Mouse (Mus musculus) MEL (cell line): ENCODE results near the gene Prr15l. TPM values are rescaled to one million over a fixed set of nuclear protein-coding genes. Genes with fewer than 3 reads are reported as not detected.
A peak's percentile ranks its signal among the peaks of the same experiment; 100 is the strongest.

Experiments used
- DNase-seq: peaks from one replicate; pipeline ENCODE4 v3.0.0; 2011; ENCODE audit warnings: low read depth, low spot score
- H3K27ac ChIP-seq: 2 replicates; pipeline ENCODE4 v1.5.1; 2012; ENCODE audit warnings: low read depth, mild to moderate bottlenecking, control low read depth, low read length, moderate library complexity; ENCODE audit not compliant: control insufficient read depth
- H3K27me3 ChIP-seq, 2 experiments: fragments of 150-350 bp in 1 of 2; sonication (generic) in 1 of 2; 2 replicates each; pipeline ENCODE4 v1.6.1; 2012; ENCODE audit warnings: low read length in 2 of 2, mild to moderate bottlenecking in 2 of 2, improper control_type of control experiment in 1 of 2, moderate library complexity in 1 of 2; ENCODE audit not compliant: insufficient read depth in 2 of 2, control insufficient read depth in 1 of 2
- H3K36me3 ChIP-seq, 2 experiments: 2 replicates each; pipeline ENCODE4 v1.6.1; 2012 to 2014; ENCODE audit warnings: low read length in 2 of 2, improper control_type of control experiment in 1 of 2, inconsistent platforms in 1 of 2, mild to moderate bottlenecking in 1 of 2; ENCODE audit not compliant: insufficient read depth in 2 of 2, control insufficient read depth in 1 of 2
- H3K4me1 ChIP-seq, 2 experiments: fragments of 150-350 bp in 1 of 2; sonication (generic) in 1 of 2; 2 replicates each; pipeline ENCODE4 v1.6.1; 2012; ENCODE audit warnings: low read length in 2 of 2, improper control_type of control experiment in 1 of 2, mild to moderate bottlenecking in 1 of 2; ENCODE audit not compliant: insufficient read depth in 2 of 2, control insufficient read depth in 1 of 2
- H3K4me3 ChIP-seq, 2 experiments: fragments of 150-350 bp in 1 of 2; sonication (generic) in 1 of 2; 2 replicates each; pipeline ENCODE4 v1.5.1; 2012; ENCODE audit warnings: low read depth in 2 of 2, low read length in 2 of 2, mild to moderate bottlenecking in 2 of 2, moderate library complexity in 2 of 2, control low read depth in 1 of 2, improper control_type of control experiment in 1 of 2; ENCODE audit not compliant: control insufficient read depth in 1 of 2, insufficient read depth in 1 of 2
- H3K79me2 ChIP-seq: 2 replicates; pipeline ENCODE4 v1.6.1; 2012; ENCODE audit warnings: mild to moderate bottlenecking, low read length, moderate library complexity; ENCODE audit not compliant: control insufficient read depth, poor library complexity, insufficient read depth
- H3K9ac ChIP-seq: 2 replicates; pipeline ENCODE4 v1.6.1; 2012; ENCODE audit warnings: low read depth, mild to moderate bottlenecking, control low read depth, low read length, moderate library complexity; ENCODE audit not compliant: control insufficient read depth, poor library complexity, severe bottlenecking
- H3K9me3 ChIP-seq: fragments of 150-350 bp; sonication (generic); replicated peaks from 2 replicates; pipeline ENCODE4 v1.6.1; 2012; ENCODE audit warnings: mild to moderate bottlenecking, low read length, improper control_type of control experiment, moderate library complexity; ENCODE audit not compliant: insufficient read depth
- BHLHE40 ChIP-seq: IDR thresholded peaks from 2 replicates; pipeline ENCODE4 v1.6.1; 2012; ENCODE audit warnings: low read depth, mild to moderate bottlenecking, inconsistent platforms, low read length, improper control_type of control experiment, borderline replicate concordance
- CHD1 ChIP-seq: IDR thresholded peaks from 2 replicates; pipeline ENCODE4 v1.6.1; 2012; ENCODE audit warnings: low read depth, mild to moderate bottlenecking, inconsistent platforms, low read length, improper control_type of control experiment
- CHD2 ChIP-seq: IDR thresholded peaks from 2 replicates; pipeline ENCODE4 v1.6.1; 2011; ENCODE audit warnings: low read length, improper control_type of control experiment
- CTCF ChIP-seq, 3 experiments: IDR thresholded peaks in 2 of 3; conservative IDR thresholded peaks in 1 of 3; 2 replicates each; pipeline ENCODE4 v1.5.1; 2011 to 2012; ENCODE audit warnings: low read length in 3 of 3, low read depth in 2 of 3, mild to moderate bottlenecking in 2 of 3, improper control_type of control experiment in 1 of 3, inconsistent platforms in 1 of 3, mixed read lengths in 1 of 3, moderate library complexity in 1 of 3; ENCODE audit not compliant: control insufficient read depth in 1 of 3, insufficient read depth in 1 of 3, poor library complexity in 1 of 3, severe bottlenecking in 1 of 3
- E2F4 ChIP-seq: IDR thresholded peaks from 2 replicates; pipeline ENCODE4 v1.6.1; 2011; ENCODE audit warnings: low read depth, low read length, improper control_type of control experiment, borderline replicate concordance
- ELF1 ChIP-seq: IDR thresholded peaks from 2 replicates; pipeline ENCODE4 v1.6.1; 2014; ENCODE audit warnings: low read depth, mild to moderate bottlenecking, inconsistent platforms, low read length, improper control_type of control experiment, moderate library complexity
- EP300 ChIP-seq, 2 experiments: IDR thresholded peaks; 2 replicates each; pipeline ENCODE4 v1.6.1; 2011; ENCODE audit warnings: improper control_type of control experiment in 2 of 2, low read length in 2 of 2, low read depth in 1 of 2, mild to moderate bottlenecking in 1 of 2
- ETS1 ChIP-seq: IDR thresholded peaks from 2 replicates; pipeline ENCODE4 v1.6.1; 2012; ENCODE audit warnings: low read depth, mild to moderate bottlenecking, inconsistent platforms, low read length, improper control_type of control experiment, moderate library complexity
- GABPA ChIP-seq: IDR thresholded peaks from 2 replicates; pipeline ENCODE4 v1.6.1; 2012; ENCODE audit warnings: low read depth, mild to moderate bottlenecking, inconsistent platforms, low read length, improper control_type of control experiment, moderate library complexity
- GATA1 ChIP-seq: IDR thresholded peaks from 2 replicates; pipeline ENCODE4 v1.6.1; 2011; ENCODE audit warnings: low read depth, low read length, improper control_type of control experiment
- HCFC1 ChIP-seq: IDR thresholded peaks from 2 replicates; pipeline ENCODE4 v1.6.1; 2012; ENCODE audit warnings: low read depth, mild to moderate bottlenecking, inconsistent platforms, low read length, improper control_type of control experiment, moderate library complexity
- JUND ChIP-seq: IDR thresholded peaks from 2 replicates; pipeline ENCODE4 v1.6.1; 2011; ENCODE audit warnings: low read depth, mild to moderate bottlenecking, improper control_type of control experiment, low read length
- KAT2A ChIP-seq: conservative IDR thresholded peaks from 2 replicates; pipeline ENCODE4 v1.6.1; 2012; ENCODE audit warnings: low read depth, low read length, improper control_type of control experiment, inconsistent platforms
- MAX ChIP-seq: IDR thresholded peaks from 2 replicates; pipeline ENCODE4 v1.6.1; 2011; ENCODE audit warnings: low read length, improper control_type of control experiment
- MEF2A ChIP-seq: IDR thresholded peaks from 2 replicates; pipeline ENCODE4 v1.6.1; 2014; ENCODE audit warnings: low read depth, mild to moderate bottlenecking, inconsistent platforms, low read length, improper control_type of control experiment; ENCODE audit not compliant: poor library complexity, insufficient replicate concordance, severe bottlenecking; ENCODE audit errors: extremely low read depth
- MXI1 ChIP-seq: IDR thresholded peaks from 2 replicates; pipeline ENCODE4 v1.6.1; 2011; ENCODE audit warnings: mild to moderate bottlenecking, low read depth, low read length, improper control_type of control experiment
- MYB ChIP-seq: IDR thresholded peaks from 2 replicates; pipeline ENCODE4 v1.6.1; 2011; ENCODE audit warnings: mild to moderate bottlenecking, low read depth, low read length, improper control_type of control experiment
- MYC ChIP-seq: IDR thresholded peaks from 2 replicates; pipeline ENCODE4 v1.6.1; 2011; ENCODE audit warnings: low read depth, mild to moderate bottlenecking, low read length, improper control_type of control experiment, moderate library complexity
- NELFE ChIP-seq: IDR thresholded peaks from 2 replicates; pipeline ENCODE4 v1.6.1; 2011; ENCODE audit warnings: low read depth, low read length, improper control_type of control experiment
- NRF1 ChIP-seq: IDR thresholded peaks from 2 replicates; pipeline ENCODE4 v1.6.1; 2014; ENCODE audit warnings: low read depth, mild to moderate bottlenecking, inconsistent platforms, low read length, improper control_type of control experiment, moderate library complexity; ENCODE audit not compliant: poor library complexity, insufficient read depth, severe bottlenecking
- POLR2A ChIP-seq, 2 experiments: IDR thresholded peaks; 2 replicates each; pipeline ENCODE4 v1.6.1; 2011 to 2012; ENCODE audit warnings: low read length in 2 of 2, mild to moderate bottlenecking in 2 of 2, control low read depth in 1 of 2, improper control_type of control experiment in 1 of 2, low read depth in 1 of 2, moderate library complexity in 1 of 2; ENCODE audit not compliant: control insufficient read depth in 1 of 2, insufficient read depth in 1 of 2, poor library complexity in 1 of 2
- POLR2AphosphoS2 ChIP-seq: IDR thresholded peaks from 2 replicates; pipeline ENCODE4 v1.6.1; 2011; ENCODE audit warnings: low read length, improper control_type of control experiment
- POLR2AphosphoS5 ChIP-seq: IDR thresholded peaks from 2 replicates; pipeline ENCODE4 v1.6.1; 2012; ENCODE audit warnings: low read depth, borderline replicate concordance, mild to moderate bottlenecking, inconsistent platforms, low read length, moderate library complexity, mixed read lengths
- RAD21 ChIP-seq: IDR thresholded peaks from 2 replicates; pipeline ENCODE4 v1.6.1; 2011; ENCODE audit warnings: mild to moderate bottlenecking, low read depth, low read length, improper control_type of control experiment
- RCOR1 ChIP-seq: IDR thresholded peaks from 2 replicates; pipeline ENCODE4 v1.6.1; 2012; ENCODE audit warnings: low read depth, mild to moderate bottlenecking, inconsistent platforms, low read length, improper control_type of control experiment
- SIN3A ChIP-seq: IDR thresholded peaks from 2 replicates; pipeline ENCODE4 v1.6.1; 2012; ENCODE audit warnings: low read length, improper control_type of control experiment, inconsistent platforms
- SMC3 ChIP-seq: IDR thresholded peaks from 2 replicates; pipeline ENCODE4 v1.6.1; 2011; ENCODE audit warnings: low read depth, low read length, improper control_type of control experiment
- TAL1 ChIP-seq: IDR thresholded peaks from 2 replicates; pipeline ENCODE4 v1.6.1; 2012; ENCODE audit warnings: mild to moderate bottlenecking, inconsistent platforms, low read length, moderate library complexity, mixed read lengths
- TBP ChIP-seq: IDR thresholded peaks from 2 replicates; pipeline ENCODE4 v1.8.0; 2011; ENCODE audit warnings: low read depth, low read length, improper control_type of control experiment
- TCF12 ChIP-seq: IDR thresholded peaks from 2 replicates; pipeline ENCODE4 v1.6.1; 2014; ENCODE audit warnings: low read depth, mild to moderate bottlenecking, inconsistent platforms, low read length, improper control_type of control experiment, moderate library complexity
- UBTF ChIP-seq: IDR thresholded peaks from 2 replicates; pipeline ENCODE4 v1.6.1; 2012; ENCODE audit warnings: low read depth, mild to moderate bottlenecking, inconsistent platforms, low read length, improper control_type of control experiment, moderate library complexity, borderline replicate concordance; ENCODE audit not compliant: insufficient read depth
- USF1 ChIP-seq: IDR thresholded peaks from 2 replicates; pipeline ENCODE4 v1.6.1; 2014; ENCODE audit warnings: low read depth, mild to moderate bottlenecking, inconsistent platforms, low read length, improper control_type of control experiment, moderate library complexity
- USF2 ChIP-seq, 2 experiments: IDR thresholded peaks; 2 replicates each; pipeline ENCODE4 v1.6.1; 2011 to 2012; ENCODE audit warnings: improper control_type of control experiment in 2 of 2, low read length in 2 of 2, borderline replicate concordance in 1 of 2, inconsistent platforms in 1 of 2, low read depth in 1 of 2, mild to moderate bottlenecking in 1 of 2; ENCODE audit not compliant: insufficient read depth in 1 of 2
- ZC3H11A ChIP-seq: IDR thresholded peaks from 2 replicates; pipeline ENCODE4 v1.6.1; 2012; ENCODE audit warnings: low read depth, mild to moderate bottlenecking, inconsistent platforms, low read length, improper control_type of control experiment
- ZKSCAN1 ChIP-seq: IDR thresholded peaks from 2 replicates; pipeline ENCODE4 v1.6.1; 2012; ENCODE audit warnings: low read depth, mild to moderate bottlenecking, inconsistent platforms, low read length, improper control_type of control experiment, moderate library complexity
- ZMIZ1 ChIP-seq: IDR thresholded peaks from 2 replicates; pipeline ENCODE4 v1.6.1; 2012; ENCODE audit warnings: low read depth, mild to moderate bottlenecking, inconsistent platforms, low read length, improper control_type of control experiment, moderate library complexity
- ZNF384 ChIP-seq: IDR thresholded peaks from 2 replicates; pipeline ENCODE4 v1.6.1; 2012; ENCODE audit warnings: low read depth, mild to moderate bottlenecking, inconsistent platforms, low read length, improper control_type of control experiment
- polyA plus RNA-seq, 2 experiments: library from polyadenylated mRNA; stranded (reverse) in 1 of 2; unstranded in 1 of 2; fragments of >175 nt in 1 of 2; fragments of >200 nt in 1 of 2; gene quantifications; 2 replicates each; pipeline versions ENCODE4 v1.2.1 to v1.2.4; 2012; ENCODE audit warnings: low replicate concordance in 2 of 2, low read depth in 1 of 2; ENCODE audit not compliant: insufficient read length in 2 of 2, insufficient read depth in 1 of 2, missing spikeins in 1 of 2
- total RNA-seq: library from RNA; depleted of rRNA; stranded (reverse); fragments of 300-350 nt; gene quantifications from 2 replicates; pipeline ENCODE4 v1.2.3, GENCODE M21; 2012

Gene Prr15l
- total and polyA plus RNA-seq, 3 experiments = 0.08 to 0.19 TPM; not detected in 1

GRCm38 (mm10) chr11:96982355-96982754 lies 54.5 kb downstream of the Prr15l start:
- peak; percentile 92 for DNase-seq
- Histone ChIP-seq H3K79me2 (peaks cover 2% of the 10 kb centered on the region; the same call in 1 of the 2 replicates), H3K4me1 (peaks cover 5 to 14% of the 10 kb centered on the region in 2 experiments), H3K36me3 (peaks cover 0 to 5% of the 10 kb centered on the region in 2 experiments; a peak in 2 of 4 replicates), H3K4me3 (no peak overlapping the region), H3K9me3 (no peaks in the 10 kb centered on the region), H3K27me3 (peaks cover 0 to 4% of the 10 kb centered on the region in 2 experiments; a peak in 2 of 4 replicates), H3K9ac (no peak overlapping the region), H3K27ac (no peak overlapping the region)
- TF ChIP-seq SIN3A = peak; percentile 84
- no peak for TF ChIP-seq NELFE
- no peak for TF ChIP-seq USF2 (IDR thresholded peaks at IDR 0.05; ENCODE audit: borderline replicate concordance in 1 of 2, insufficient read depth in 1 of 2, low read depth in 1 of 2, low read length in 2 of 2)
- no peak for TF ChIP-seq TAL1
- peak; percentile 39; the same call in 1 of the 2 replicates for TF ChIP-seq BHLHE40
- TF ChIP-seq MEF2A = no peak
- 0 out of 2 replicates have a peak, but pooled peaks have one; percentile 22 for TF ChIP-seq TBP
- TF ChIP-seq EP300 (IDR thresholded peaks at IDR 0.05; ENCODE audit: low read depth in 1 of 2, low read length in 2 of 2) = no peak
- peak; percentile 100 for TF ChIP-seq SMC3
- 0 out of 2 replicates have a peak, but pooled peaks have one; percentile 27 for TF ChIP-seq TCF12
- TF ChIP-seq POLR2A (IDR thresholded peaks at IDR 0.05; ENCODE audit: control insufficient read depth in 1 of 2, insufficient read depth in 1 of 2, low read depth in 1 of 2, low read length in 2 of 2, poor library complexity in 1 of 2) = no peak
- no peak for TF ChIP-seq CHD1
- TF ChIP-seq POLR2AphosphoS2 = no peak
- peak; percentile 49; the same call in 1 of the 2 replicates for TF ChIP-seq ZNF384
- TF ChIP-seq ETS1 = peak; percentile 24; the same call in 1 of the 2 replicates
- no peak for TF ChIP-seq MYB
- peak; percentile 49; the same call in 1 of the 2 replicates for TF ChIP-seq MXI1
- no peak; the same call in none of the 2 replicates for TF ChIP-seq RAD21
- TF ChIP-seq UBTF = no peak
- TF ChIP-seq ELF1 = peak; percentile 69
- no peak for TF ChIP-seq POLR2AphosphoS5
- peak; percentile 59; the same call in 1 of the 2 replicates for TF ChIP-seq JUND
- peak in 2 of 3 experiments; percentile 93 to 99; a peak in 5 of 6 replicates for TF ChIP-seq CTCF (IDR thresholded peaks at IDR 0.05 in 2 of 3, conservative IDR thresholded peaks at IDR 0.05 in 1 of 3; ENCODE audit: control insufficient read depth in 1 of 3, insufficient read depth in 1 of 3, low read depth in 2 of 3, low read length in 3 of 3, poor library complexity in 1 of 3, severe bottlenecking in 1 of 3)
- no peak for TF ChIP-seq ZMIZ1
- TF ChIP-seq ZC3H11A = peak; percentile 100
- TF ChIP-seq HCFC1 = peak; percentile 56; the same call in 1 of the 2 replicates
- TF ChIP-seq RCOR1 = peak; percentile 41; the same call in 1 of the 2 replicates
- TF ChIP-seq GATA1 = peak; percentile 48; the same call in 1 of the 2 replicates
- peak; percentile 86 for TF ChIP-seq MAX
- TF ChIP-seq MYC = peak; percentile 87
- peak; percentile 67 for TF ChIP-seq USF1
- no peak for TF ChIP-seq GABPA
- no peak for TF ChIP-seq NRF1
- no peak for TF ChIP-seq ZKSCAN1
- no peak for TF ChIP-seq CHD2
- TF ChIP-seq E2F4 = no peak
- no peak for TF ChIP-seq KAT2A
